Mouse (Mus musculus): ENCODE measurements around the gene Rab3il1.

- TF ChIP-seq CTCF (conservative IDR thresholded peaks at IDR 0.05 in 1 of 2, IDR thresholded peaks at IDR 0.05 in 1 of 2; ENCODE audit: low read depth in 2 of 2, low read length in 2 of 2), result no peak
- no peak for TF ChIP-seq CHD1 (IDR thresholded peaks at IDR 0.05; ENCODE audit: low read depth, low read length)
- no peak for TF ChIP-seq POLR2A (IDR thresholded peaks at IDR 0.05; ENCODE audit: low read depth, low read length)
- no peak for TF ChIP-seq ZC3H11A (IDR thresholded peaks at IDR 0.05; ENCODE audit: low read depth, low read length)
- no peak for TF ChIP-seq USF2 (conservative IDR thresholded peaks at IDR 0.05; ENCODE audit: low read depth, low read length)
- TF ChIP-seq ZMIZ1 (IDR thresholded peaks at IDR 0.05; ENCODE audit: low read depth, low read length), result no peak
- no peak; the same call in 1 of the 2 replicates for TF ChIP-seq TCF12 (IDR thresholded peaks at IDR 0.05; ENCODE audit: low read depth, low read length)
- TF ChIP-seq RAD21 (IDR thresholded peaks at IDR 0.05; ENCODE audit: low read depth, low read length), result no peak
- TF ChIP-seq ZNF384 (IDR thresholded peaks at IDR 0.05; ENCODE audit: low read depth, low read length), result no peak
Measured at GRCm38 (mm10) chr19:10071892-10072291, 70.4 kb downstream of the Rab3il1 start.
